Mouse (Mus musculus) midbrain, embryonic 13.5 days (tissue): Measurements from ENCODE around the gene Slc35f3. TPM values are rescaled to one million over a fixed set of nuclear protein-coding genes. Genes with fewer than 3 reads are reported as not detected.
"Not testable (repeated sequence)": the region's sequence is repeated elsewhere in the genome, so short reads cannot be mapped to it uniquely, and the experiment has no call there.

ENCODE experiments used
- ATAC-seq: fragments of 200-750 bp; cut with Nextera tagmentation; 2 replicates; pipeline ENCODE4 v1.8.0; 2017; ENCODE audit warnings: mild to moderate bottlenecking, moderate TSS enrichment, moderate library complexity
- H3K27ac ChIP-seq: fragments of 300-500 bp; sonication (generic); 2 replicates; pipeline ENCODE4 v1.5.1; 2015; ENCODE audit warnings: inconsistent platforms, mild to moderate bottlenecking, moderate library complexity
- H3K27me3 ChIP-seq: fragments of 300-500 bp; sonication (generic); 2 replicates; pipeline ENCODE4 v1.6.1; 2015; ENCODE audit warnings: mild to moderate bottlenecking, inconsistent platforms
- H3K36me3 ChIP-seq: fragments of 300-500 bp; sonication (generic); 2 replicates; pipeline ENCODE4 v1.6.1; 2015; ENCODE audit warnings: mild to moderate bottlenecking, inconsistent platforms
- H3K4me1 ChIP-seq: fragments of 300-500 bp; sonication (generic); replicated peaks from 2 replicates; pipeline ENCODE4 v1.6.1; 2015; ENCODE audit warnings: inconsistent platforms
- H3K4me2 ChIP-seq: fragments of 300-500 bp; sonication (generic); replicated peaks from 2 replicates; pipeline ENCODE4 v1.6.1; 2015; ENCODE audit warnings: moderate library complexity, mild to moderate bottlenecking, inconsistent platforms
- H3K4me3 ChIP-seq: fragments of 300-500 bp; sonication (generic); replicated peaks from 2 replicates; pipeline ENCODE4 v1.5.1; 2015; ENCODE audit warnings: mild to moderate bottlenecking, inconsistent platforms
- H3K9ac ChIP-seq: fragments of 300-500 bp; sonication (generic); replicated peaks from 2 replicates; pipeline ENCODE4 v1.6.1; 2015; ENCODE audit warnings: mild to moderate bottlenecking, inconsistent platforms
- H3K9me3 ChIP-seq: fragments of 300-500 bp; sonication (generic); 2 replicates; pipeline ENCODE4 v1.6.1; 2016; ENCODE audit warnings: mild to moderate bottlenecking, inconsistent platforms
- WGBS: fragments of 180-500 bp; shearing (Covaris S2); methylation state at CpG from one replicate; pipeline ENCODE4 v1.1.7; 2015; 5-methylcytosine and 5-hydroxymethylcytosine counted together
- polyA plus RNA-seq: library from polyadenylated mRNA; unstranded; fragments of >200 nt; fragmentation: Nextera tagmentation; extraction: Ambion mirVana; gene quantifications from 2 replicates; pipeline ENCODE4 v1.2.1, GENCODE M21; 2015

Gene Slc35f3
- polyA plus RNA-seq, 1 experiment from 2014 or later: 0.54 TPM

- ATAC-seq: no peak
- Histone ChIP-seq H3K9ac (no peak overlapping the region), H3K4me2 (no peak overlapping the region), H3K27ac (no peak overlapping the region), H3K9me3 (no peaks in the 10 kb centered on the region), H3K4me1 (no peaks in the 10 kb centered on the region), H3K4me3 (no peak overlapping the region), H3K27me3 (0 out of 2 replicates have a peak, but pooled peaks cover 2% of the 10 kb centered on the region), H3K36me3 (no peaks in the 10 kb centered on the region)
- WGBS: 59% methylated on average over 2 of the region's 2 CpGs
Measured at GRCm38 (mm10) chr8:126380141-126380540, 81.8 kb downstream of the Slc35f3 start.

- H3K4me2 ChIP-seq: no peak overlapping the region
- no peaks in the 10 kb centered on the region for H3K9me3 ChIP-seq
- ATAC-seq: no peak
- no peak overlapping the region for H3K4me3 ChIP-seq
- no peak overlapping the region for H3K27ac ChIP-seq
- WGBS: 83% methylated on average over 7 of the region's 7 CpGs
- H3K4me1 ChIP-seq: no peaks in the 10 kb centered on the region
- H3K36me3 ChIP-seq: no peaks in the 10 kb centered on the region
- H3K9ac ChIP-seq: no peak overlapping the region
- 0 out of 2 replicates have a peak, but pooled peaks cover 2% of the 10 kb centered on the region for H3K27me3 ChIP-seq
Measured at GRCm38 (mm10) chr8:126381299-126381698, 82.9 kb downstream of the Slc35f3 start.

GRCm38 (mm10) chr8:126382216-126382615 lies 83.9 kb downstream of the Slc35f3 start:
- Histone ChIP-seq H3K36me3 (no peaks in the 10 kb centered on the region), H3K4me3 (no peak overlapping the region), H3K9ac (no peak overlapping the region), H3K27me3 (0 out of 2 replicates have a peak, but pooled peaks cover 2% of the 10 kb centered on the region), H3K4me2 (no peak overlapping the region), H3K4me1 (no peaks in the 10 kb centered on the region), H3K27ac (no peak overlapping the region), H3K9me3 (no peaks in the 10 kb centered on the region)
- 45% methylated on average over 14 of the region's 14 CpGs for WGBS
- no peak for ATAC-seq

- 0 out of 2 replicates have a peak, but pooled peaks cover 2% of the 10 kb centered on the region for H3K27me3 ChIP-seq
- WGBS: 67% methylated on average over 5 of the region's 5 CpGs
- H3K36me3 ChIP-seq: no peaks in the 10 kb centered on the region
- no peak overlapping the region for H3K4me3 ChIP-seq
- no peaks in the 10 kb centered on the region for H3K9me3 ChIP-seq
- H3K4me2 ChIP-seq: no peak overlapping the region
- no peak overlapping the region for H3K27ac ChIP-seq
- no peak for ATAC-seq
- H3K4me1 ChIP-seq: no peaks in the 10 kb centered on the region
- no peak overlapping the region for H3K9ac ChIP-seq
Measured at GRCm38 (mm10) chr8:126382749-126383148, 84.4 kb downstream of the Slc35f3 start.

GRCm38 (mm10) chr8:126387566-126387965 lies 89.2 kb downstream of the Slc35f3 start:
- no peak overlapping the region for H3K4me3 ChIP-seq
- ATAC-seq: no peak
- H3K27me3 ChIP-seq: no peaks in the 10 kb centered on the region
- WGBS: 92% methylated on average over 4 of the region's 4 CpGs
- H3K27ac ChIP-seq: no peak overlapping the region
- H3K36me3 ChIP-seq: no peaks in the 10 kb centered on the region
- H3K9ac ChIP-seq: no peak overlapping the region
- H3K4me1 ChIP-seq: no peaks in the 10 kb centered on the region
- H3K9me3 ChIP-seq: no peaks in the 10 kb centered on the region
- H3K4me2 ChIP-seq: no peak overlapping the region

- H3K4me2 ChIP-seq: no peak overlapping the region
- no peak overlapping the region for H3K4me3 ChIP-seq
- H3K36me3 ChIP-seq: no peaks in the 10 kb centered on the region
- ATAC-seq: no peak
- H3K4me1 ChIP-seq: peaks cover 9% of the 10 kb centered on the region
- no peak overlapping the region for H3K27ac ChIP-seq
- 82% methylated on average over 2 of the region's 2 CpGs for WGBS
- H3K27me3 ChIP-seq: no peaks in the 10 kb centered on the region
- no peaks in the 10 kb centered on the region for H3K9me3 ChIP-seq
- H3K9ac ChIP-seq: no peak overlapping the region
Measured at GRCm38 (mm10) chr8:126391541-126391940, 93.2 kb downstream of the Slc35f3 start.

- Histone ChIP-seq H3K27me3 (no peaks in the 10 kb centered on the region; the same call in 1 of the 2 replicates), H3K27ac (no peak overlapping the region), H3K36me3 (no peaks in the 10 kb centered on the region), H3K4me1 (peaks cover 9% of the 10 kb centered on the region), H3K4me2 (no peak overlapping the region), H3K9me3 (no peaks in the 10 kb centered on the region), H3K9ac (no peak overlapping the region), H3K4me3 (no peak overlapping the region)
- no peak for ATAC-seq
- whole genome bisulfite sequencing: 60% methylated on average over 9 of the region's 9 CpGs
Measured at GRCm38 (mm10) chr8:126395386-126395785, 97.0 kb downstream of the Slc35f3 start.

GRCm38 (mm10) chr8:126395917-126396316 lies 97.6 kb downstream of the Slc35f3 start:
- 46% methylated on average over 5 of the region's 5 CpGs for WGBS
- Histone ChIP-seq H3K9ac (no peak overlapping the region), H3K9me3 (no peaks in the 10 kb centered on the region), H3K27ac (no peak overlapping the region), H3K36me3 (no peaks in the 10 kb centered on the region), H3K4me3 (no peak overlapping the region), H3K27me3 (no peaks in the 10 kb centered on the region; the same call in 1 of the 2 replicates), H3K4me2 (no peak overlapping the region), H3K4me1 (peaks cover 9% of the 10 kb centered on the region)
- ATAC-seq: peak; percentile 50; the same call in 1 of the 2 replicates

- no peak for ATAC-seq
- Histone ChIP-seq H3K9ac (no peak overlapping the region), H3K4me2 (no peak overlapping the region), H3K36me3 (no peaks in the 10 kb centered on the region), H3K27ac (no peak overlapping the region), H3K4me1 (peaks cover 9% of the 10 kb centered on the region), H3K4me3 (no peak overlapping the region), H3K9me3 (no peaks in the 10 kb centered on the region), H3K27me3 (no peaks in the 10 kb centered on the region; the same call in 1 of the 2 replicates)
- 76% methylated on average over 3 of the region's 3 CpGs for WGBS
Measured at GRCm38 (mm10) chr8:126398349-126398748, 100.0 kb downstream of the Slc35f3 start.

- H3K27me3 ChIP-seq, ATAC-seq, H3K4me2 ChIP-seq, H3K4me1 ChIP-seq, H3K27ac ChIP-seq, H3K9ac ChIP-seq, H3K9me3 ChIP-seq, H3K4me3 ChIP-seq, H3K36me3 ChIP-seq: not testable (repeated sequence)
Measured at GRCm38 (mm10) chr8:126404550-126404949, 106.2 kb downstream of the Slc35f3 start.

- H3K36me3 ChIP-seq: no peaks in the 10 kb centered on the region
- no peak overlapping the region for H3K4me3 ChIP-seq
- no peaks in the 10 kb centered on the region for H3K9me3 ChIP-seq
- WGBS: 80% methylated on average over 4 of the region's 4 CpGs
- no peaks in the 10 kb centered on the region for H3K4me1 ChIP-seq
- no peak overlapping the region for H3K27ac ChIP-seq
- H3K27me3 ChIP-seq: no peaks in the 10 kb centered on the region
- H3K4me2 ChIP-seq: no peak overlapping the region
- H3K9ac ChIP-seq: no peak overlapping the region
- no peak for ATAC-seq
Measured at GRCm38 (mm10) chr8:126405030-126405429, 106.7 kb downstream of the Slc35f3 start.

- no peak overlapping the region for H3K4me3 ChIP-seq
- no peak overlapping the region for H3K9ac ChIP-seq
- ATAC-seq: no peak
- H3K4me2 ChIP-seq: no peak overlapping the region
- no peaks in the 10 kb centered on the region for H3K27me3 ChIP-seq
- 83% methylated on average over 3 of the region's 3 CpGs for WGBS
- H3K36me3 ChIP-seq: peaks cover 7% of the 10 kb centered on the region
- no peaks in the 10 kb centered on the region for H3K9me3 ChIP-seq
- H3K4me1 ChIP-seq: peaks cover 22% of the 10 kb centered on the region
- no peak overlapping the region for H3K27ac ChIP-seq
Measured at GRCm38 (mm10) chr8:126420834-126421233, 122.5 kb downstream of the Slc35f3 start.
